Mouse (Mus musculus) embryonic facial prominence, embryonic 14.5 days (tissue): ENCODE measurements around the gene Klhl23. TPM values are rescaled to one million over a fixed set of nuclear protein-coding genes. Genes with fewer than 3 reads are reported as not detected.

ENCODE experiments used
- ATAC-seq: fragments of 200-750 bp; cut with Nextera tagmentation; 2 replicates; pipeline ENCODE4 v1.8.0; 2017; ENCODE audit warnings: low read depth, moderate number of reproducible peaks, moderate TSS enrichment
- DNase-seq: peaks from one replicate; pipeline ENCODE4 v3.0.0-alpha.2; 2015; ENCODE audit warnings: low spot score
- H3K27ac ChIP-seq: fragments of 300-500 bp; sonication (generic); replicated peaks from 2 replicates; pipeline ENCODE4 v1.5.1; 2014; ENCODE audit warnings: low read depth, mild to moderate bottlenecking, low read length, moderate library complexity
- H3K27me3 ChIP-seq: fragments of 300-500 bp; sonication (generic); replicated peaks from 2 replicates; pipeline ENCODE4 v1.6.1; 2014; ENCODE audit warnings: low read length; ENCODE audit not compliant: control insufficient read depth, insufficient read depth
- H3K36me3 ChIP-seq: fragments of 300-500 bp; sonication (generic); 2 replicates; pipeline ENCODE4 v1.6.1; 2014; ENCODE audit warnings: low read length, mixed read lengths; ENCODE audit not compliant: control insufficient read depth, insufficient read depth
- H3K4me1 ChIP-seq: fragments of 300-500 bp; sonication (generic); 2 replicates; pipeline ENCODE4 v1.6.1; 2014; ENCODE audit warnings: antibody characterized with exemption, low read length; ENCODE audit not compliant: control insufficient read depth, insufficient read depth
- H3K4me2 ChIP-seq: fragments of 300-500 bp; sonication (generic); 2 replicates; pipeline ENCODE4 v1.6.1; 2014; ENCODE audit warnings: low read depth, mild to moderate bottlenecking, low read length, moderate library complexity, mixed read lengths
- H3K4me3 ChIP-seq: fragments of 300-500 bp; sonication (generic); 2 replicates; pipeline ENCODE4 v1.5.1; 2014; ENCODE audit warnings: low read depth, mild to moderate bottlenecking, low read length
- H3K9ac ChIP-seq: fragments of 300-500 bp; sonication (generic); 2 replicates; pipeline ENCODE4 v1.6.1; 2014; ENCODE audit warnings: low read depth, mild to moderate bottlenecking, low read length, moderate library complexity, mixed read lengths
- H3K9me3 ChIP-seq: fragments of 300-500 bp; sonication (generic); 2 replicates; pipeline ENCODE4 v1.6.1; 2016; ENCODE audit warnings: low read length; ENCODE audit not compliant: control insufficient read depth
- WGBS: fragments of 180-500 bp; shearing (Covaris S2); extraction: QIAGEN DNeasy Blood & Tissue Kit; methylation state at CpG from one replicate; pipeline ENCODE4 v1.1.7; 2014; 5-methylcytosine and 5-hydroxymethylcytosine counted together
- polyA plus RNA-seq: library from polyadenylated mRNA; unstranded; fragments of >200 nt; fragmentation: Nextera tagmentation; extraction: Ambion mirVana; gene quantifications from 2 replicates; pipeline ENCODE4 v1.2.1, GENCODE M21; 2014

Gene Klhl23
- polyA plus RNA-seq, 1 experiment from 2014 or later = 20.8 TPM

DNA sequence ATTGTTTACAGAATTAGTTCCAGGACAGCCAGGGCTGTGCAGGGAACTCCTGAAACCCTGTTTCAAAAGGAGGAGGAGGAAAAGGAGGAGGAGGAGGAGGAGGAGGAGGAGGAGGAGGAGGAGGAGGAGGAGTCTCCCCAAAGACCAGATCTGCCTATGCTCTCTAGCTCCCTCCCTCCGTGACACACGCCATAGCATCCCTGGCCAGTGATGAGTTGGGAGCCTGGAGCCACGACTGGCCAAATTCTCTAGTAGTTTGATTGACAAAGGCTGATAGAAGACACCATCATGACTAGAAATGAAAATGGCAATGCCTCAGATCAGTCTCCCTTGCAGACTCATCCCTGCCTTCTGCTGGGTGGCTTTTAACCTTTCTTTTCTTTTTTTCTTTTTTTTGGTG, 16.3 kb downstream of the Klhl23 start:
- peaks cover 38% of the 10 kb centered on the region for H3K36me3 ChIP-seq
- H3K27ac ChIP-seq = no peak overlapping the region
- no peaks in the 10 kb centered on the region for H3K9me3 ChIP-seq
- ATAC-seq (no peak), DNase-seq (no peak)
- H3K4me2 ChIP-seq = no peak overlapping the region
- no peak overlapping the region for H3K9ac ChIP-seq
- no peaks in the 10 kb centered on the region for H3K27me3 ChIP-seq
- no peak overlapping the region for H3K4me3 ChIP-seq
- no peaks in the 10 kb centered on the region for H3K4me1 ChIP-seq
- WGBS = 23% methylated on average over 3 of the region's 3 CpGs

- Histone ChIP-seq H3K4me1 (no peaks in the 10 kb centered on the region), H3K9ac (no peak overlapping the region), H3K27me3 (no peaks in the 10 kb centered on the region), H3K4me2 (no peak overlapping the region), H3K9me3 (no peaks in the 10 kb centered on the region), H3K4me3 (no peak overlapping the region), H3K27ac (no peak overlapping the region), H3K36me3 (peaks cover 31% of the 10 kb centered on the region)
- no peak for ATAC-seq
- no peak for DNase-seq
Measured at GRCm38 (mm10) chr2:69838707-69839106, 17.0 kb downstream of the Klhl23 start.

DNA sequence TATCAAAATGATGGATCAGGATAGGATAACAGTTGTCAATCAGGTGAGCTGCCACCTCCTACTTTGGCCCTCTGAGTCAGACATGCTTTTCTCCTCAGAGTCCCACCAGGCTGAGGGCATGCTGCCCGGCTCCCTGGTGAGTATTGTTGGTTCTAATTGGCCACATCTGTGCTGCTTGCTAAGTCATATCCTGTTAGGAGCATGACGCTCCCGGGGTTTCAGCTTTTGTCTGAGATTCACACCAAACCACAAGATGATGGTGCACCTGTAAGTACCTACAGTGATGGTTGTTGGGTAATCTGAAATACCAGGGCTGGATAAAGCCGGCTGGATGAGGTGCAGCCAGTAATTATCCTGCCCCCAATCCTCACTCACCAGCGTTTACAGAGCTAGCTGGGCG, 18.5 kb downstream of the Klhl23 start:
- Histone ChIP-seq H3K4me1 (no peaks in the 10 kb centered on the region), H3K27ac (no peak overlapping the region), H3K9ac (no peak overlapping the region), H3K27me3 (no peaks in the 10 kb centered on the region), H3K9me3 (no peaks in the 10 kb centered on the region), H3K36me3 (peaks cover 18% of the 10 kb centered on the region), H3K4me3 (no peak overlapping the region), H3K4me2 (no peak overlapping the region)
- ATAC-seq = peak; percentile 57; the same call in 1 of the 2 replicates
- 22% methylated on average over 6 of the region's 6 CpGs for WGBS
- DNase-seq = peak; percentile 35

- ATAC-seq (no peak), DNase-seq (peak; percentile 55)
- no peaks in the 10 kb centered on the region for H3K9me3 ChIP-seq
- no peak overlapping the region; the same call in 1 of the 2 replicates for H3K27ac ChIP-seq
- H3K36me3 ChIP-seq = no peaks in the 10 kb centered on the region
- no peak overlapping the region for H3K4me2 ChIP-seq
- 55% methylated on average over 6 of the region's 6 CpGs for WGBS
- H3K4me3 ChIP-seq = no peak overlapping the region
- H3K9ac ChIP-seq = no peak overlapping the region
- no peaks in the 10 kb centered on the region for H3K4me1 ChIP-seq
- H3K27me3 ChIP-seq = no peaks in the 10 kb centered on the region
Measured at GRCm38 (mm10) chr2:69849215-69849614, 27.5 kb downstream of the Klhl23 start.

DNA sequence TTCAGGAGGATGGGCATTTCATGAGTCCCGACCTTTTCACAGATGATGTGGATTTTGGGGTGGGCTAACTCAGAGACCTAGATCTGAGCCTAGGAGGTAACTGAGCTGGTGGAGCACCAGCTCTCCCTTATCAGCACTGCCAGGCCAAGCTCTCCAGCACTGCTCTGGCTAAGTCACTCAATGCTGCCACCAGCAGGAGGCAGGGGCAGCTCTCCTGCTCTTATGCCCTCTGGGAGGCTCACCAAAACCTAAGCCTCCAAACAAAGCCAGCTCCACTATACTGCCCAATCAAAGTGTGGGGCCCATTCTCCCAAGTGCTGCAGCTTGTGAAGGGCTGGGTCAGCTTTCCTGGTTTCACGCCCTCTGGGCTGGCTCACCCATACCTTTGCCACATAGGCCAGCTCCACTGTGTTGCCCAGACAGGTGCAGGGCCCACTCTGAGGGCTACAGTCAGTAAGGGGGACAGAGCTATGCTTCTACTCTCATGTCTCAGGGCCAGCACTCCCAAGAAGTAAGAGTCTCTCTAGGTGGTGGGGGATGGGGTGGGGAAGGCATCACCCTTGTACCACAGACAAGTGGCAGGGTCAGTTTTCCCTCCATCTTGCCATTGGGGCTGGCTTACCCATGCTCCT, 29.8 kb downstream of the Klhl23 start:
- WGBS = 77% methylated on average over 2 of the region's 2 CpGs
- Histone ChIP-seq H3K9me3 (no peaks in the 10 kb centered on the region), H3K4me3 (no peak overlapping the region), H3K4me1 (no peaks in the 10 kb centered on the region), H3K4me2 (no peak overlapping the region), H3K27ac (no peak overlapping the region), H3K36me3 (no peaks in the 10 kb centered on the region), H3K27me3 (no peaks in the 10 kb centered on the region), H3K9ac (no peak overlapping the region)
- DNase-seq (no peak), ATAC-seq (no peak)

GRCm38 (mm10) chr2:69856392-69856791, 34.6 kb downstream of the Klhl23 start:
- DNase-seq (peak; percentile 4), ATAC-seq (no peak)
- Histone ChIP-seq H3K4me3 (no peak overlapping the region), H3K4me2 (no peak overlapping the region), H3K36me3 (no peaks in the 10 kb centered on the region), H3K27ac (no peak overlapping the region), H3K9ac (no peak overlapping the region), H3K4me1 (no peaks in the 10 kb centered on the region), H3K27me3 (no peaks in the 10 kb centered on the region), H3K9me3 (no peaks in the 10 kb centered on the region)
- WGBS = 55% methylated on average over 8 of the region's 8 CpGs

GRCm38 (mm10) chr2:69857882-69858281, 36.1 kb downstream of the Klhl23 start:
- peaks cover 3% of the 10 kb centered on the region; the same call in 1 of the 2 replicates for H3K4me1 ChIP-seq
- H3K36me3 ChIP-seq = no peaks in the 10 kb centered on the region
- H3K9me3 ChIP-seq = no peaks in the 10 kb centered on the region
- no peak for DNase-seq
- no peak overlapping the region for H3K27ac ChIP-seq
- no peaks in the 10 kb centered on the region for H3K27me3 ChIP-seq
- no peak overlapping the region for H3K9ac ChIP-seq
- 80% methylated on average over 1 of the region's 1 CpGs for WGBS
- H3K4me2 ChIP-seq = no peak overlapping the region
- no peak for ATAC-seq
- no peak overlapping the region for H3K4me3 ChIP-seq

GRCm38 (mm10) chr2:69860972-69861452, 39.3 kb downstream of the Klhl23 start:
- Histone ChIP-seq H3K4me2 (peak overlapping the region; percentile 67), H3K9me3 (no peaks in the 10 kb centered on the region), H3K27ac (peak overlapping the region; percentile 94), H3K36me3 (peaks cover 17% of the 10 kb centered on the region), H3K27me3 (no peaks in the 10 kb centered on the region), H3K4me1 (peaks cover 7% of the 10 kb centered on the region; the same call in 1 of the 2 replicates), H3K9ac (peak overlapping the region; percentile 99), H3K4me3 (peak overlapping the region; percentile 100)
- peak; percentile 67 for ATAC-seq
- WGBS = 11% methylated on average over 13 of the region's 13 CpGs
- peak; percentile 37 for DNase-seq

DNA sequence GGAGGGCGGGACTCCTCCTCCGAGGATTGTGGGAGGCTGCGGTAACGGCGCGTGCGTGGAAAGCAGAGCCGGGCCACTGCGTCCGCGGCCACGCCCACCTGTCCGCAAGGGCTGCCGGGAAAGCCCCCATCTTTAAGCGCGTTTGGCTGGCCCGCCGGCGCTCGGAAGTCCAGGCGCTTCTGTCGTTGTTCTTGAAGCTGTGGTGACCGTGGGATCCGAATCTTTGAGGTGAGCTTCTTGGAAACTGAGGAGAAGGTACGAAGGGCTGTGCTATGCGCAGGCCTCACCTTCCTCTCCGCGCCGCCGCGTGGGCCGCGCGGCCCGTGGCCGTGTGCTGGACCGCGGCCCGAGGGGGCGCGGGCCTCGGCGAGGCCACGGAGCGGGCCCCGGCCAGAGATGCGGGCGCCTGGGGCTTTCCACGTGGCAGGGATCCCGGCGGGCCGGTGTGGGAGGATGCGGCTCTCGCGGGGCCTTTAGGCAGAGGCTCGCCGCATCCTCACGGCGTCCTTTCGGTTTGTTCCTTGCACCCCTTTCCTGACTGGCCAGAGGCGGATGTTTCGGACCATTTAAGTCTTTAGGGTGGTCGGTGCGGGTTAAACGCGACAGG, 39.8 kb downstream of the Klhl23 start, which contains the start of gene Ssb:
TSS of gene Ssb (plus strand) at position 78 of the 607 bp plus-strand sequence.
- Histone ChIP-seq H3K4me1 (peaks cover 7% of the 10 kb centered on the region; the same call in 1 of the 2 replicates), H3K9me3 (no peaks in the 10 kb centered on the region), H3K4me3 (peak within 1 kb of the TSS; percentile 100), H3K27me3 (no peaks in the 10 kb centered on the region), H3K27ac (peak within 1 kb of the TSS; percentile 94), H3K36me3 (peaks cover 23% of the 10 kb centered on the region), H3K9ac (peak within 1 kb of the TSS; percentile 99), H3K4me2 (peak within 1 kb of the TSS; percentile 67)
- DNase-seq = peak; percentile 97
- ATAC-seq = peak; percentile 97
- under 1% methylated on average over 34 of the region's 66 CpGs for WGBS
